8 mouse cellular contexts compared by ENCODE assay signal in the genomic region with DNA sequence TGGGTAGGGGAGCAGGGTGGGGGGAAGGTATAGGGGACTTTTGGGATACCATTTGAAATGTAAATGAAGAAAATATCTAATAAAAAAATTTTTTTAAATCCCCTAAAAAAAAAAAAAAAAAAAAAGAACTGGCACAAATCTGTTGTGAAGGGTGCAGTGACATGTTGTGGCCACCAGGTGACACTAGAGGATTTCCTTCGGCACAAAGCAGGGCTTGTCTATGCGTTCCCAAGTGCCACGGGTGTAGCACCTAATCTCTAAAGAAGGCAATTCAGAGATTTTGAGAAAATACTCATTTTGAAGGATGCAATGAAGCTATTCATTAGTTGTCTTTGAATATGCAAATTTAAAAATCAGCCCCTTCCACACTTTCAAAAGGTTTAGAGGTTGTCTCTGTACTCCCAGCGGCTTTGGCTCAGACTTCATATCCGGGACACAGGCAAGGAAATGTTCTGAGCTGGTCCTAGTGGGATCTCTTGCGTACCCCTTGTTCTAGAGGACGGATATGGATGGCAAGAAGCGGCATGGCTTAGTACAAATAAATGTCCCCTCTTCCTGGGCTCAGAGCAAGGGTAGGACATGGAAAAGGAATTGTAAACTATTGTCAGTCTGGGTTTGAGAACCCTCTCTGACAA. TPM values are rescaled to one million over a fixed set of nuclear protein-coding genes. Genes with fewer than 3 reads are reported as not detected.
A peak's percentile ranks its signal among the peaks of the same experiment; 100 is the strongest.
DNase-seq lines count a peak whose midpoint lies in the region; ATAC-seq and TF ChIP-seq lines count a peak whose summit lies in the region.

No protein-coding gene starts in this region.

- TF ChIP-seq POLR2A in cortical plate, adult 2 months (IDR thresholded peaks at IDR 0.05; ENCODE audit: extremely low read depth, insufficient read depth, low read length) = no peak

- ATAC-seq in heart, postnatal 0 days (ENCODE audit: insufficient read depth, low read depth) = no peak

- no peaks in the 10 kb centered on the region for H3K4me1 ChIP-seq in cortical plate, adult 2 months (ENCODE audit: control insufficient read depth, insufficient read depth, low read length)
- H3K4me1 ChIP-seq in heart, postnatal 0 days (ENCODE audit: control insufficient read depth, insufficient read depth) = no peaks in the 10 kb centered on the region

- no peak for TF ChIP-seq EP300 in heart, postnatal 0 days (IDR thresholded peaks at IDR 0.05; ENCODE audit: low read depth)

- TF ChIP-seq CTCF in cortical plate, adult 2 months (IDR thresholded peaks at IDR 0.05; ENCODE audit: extremely low read depth, insufficient read depth, low read length) = peak; percentile 96
- TF ChIP-seq CTCF in heart, postnatal 0 days (IDR thresholded peaks at IDR 0.05; ENCODE audit: low read depth) = peak; percentile 92

- peak; percentile 22 to 42 for DNase-seq in CD8-positive naive resting alpha-beta T cell, adult 2 months (ENCODE audit: low read depth in 2 of 2, low spot score in 2 of 2)
- peak; percentile 71 for DNase-seq in ZHBTc4 (ENCODE audit: low read depth, low spot score)
- DNase-seq in heart, postnatal 0 days (ENCODE audit: low spot score) = peak; percentile 34
- DNase-seq in layer of hippocampus, adult 8-10 months (ENCODE audit: low spot score in 2 of 2) = peak; percentile 44 to 64
- DNase-seq in lung, postnatal 36 days = peak; percentile 80
- peak; percentile 74 for DNase-seq in retina, postnatal 1 day
- DNase-seq in yolk sac, embryonic 10.5 days (ENCODE audit: low spot score) = peak; percentile 27

- no peaks in the 10 kb centered on the region for H3K36me3 ChIP-seq in heart, postnatal 0 days (replicated peaks; ENCODE audit: control insufficient read depth, insufficient read depth, low read length)

- 0 out of 2 replicates have a peak, but pooled peaks cover 4% of the 10 kb centered on the region for H3K27me3 ChIP-seq in heart, postnatal 0 days (ENCODE audit: control insufficient read depth, insufficient read depth, low read length)

- no peak overlapping the region for H3K4me3 ChIP-seq in cortical plate, adult 2 months (ENCODE audit: insufficient read depth, low read length)
- H3K4me3 ChIP-seq in heart, postnatal 0 days (ENCODE audit: low read depth, low read length) = no peak overlapping the region

- no peaks in the 10 kb centered on the region for H3K9me3 ChIP-seq in heart, postnatal 0 days (replicated peaks; ENCODE audit: control insufficient read depth, low read length)

- WGBS in heart, postnatal 0 days = 42% methylated on average over 8 of the region's 8 CpGs

- H3K9ac ChIP-seq in heart, postnatal 0 days (replicated peaks; ENCODE audit: low read depth, low read length) = no peak overlapping the region

- no peak overlapping the region for H3K27ac ChIP-seq in cortical plate, adult 2 months (ENCODE audit: insufficient read depth, low read length)
- H3K27ac ChIP-seq in heart, postnatal 0 days (ENCODE audit: low read depth) = no peak overlapping the region

- no peak overlapping the region for H3K4me2 ChIP-seq in heart, postnatal 0 days (ENCODE audit: low read depth, low read length)

RNA-seq across cellular contexts. Expression of a gene that starts 29.8 kb away (rescaled TPM):
- 14.2 and 14.7 TPM in 2 replicates for polyA plus RNA-seq in cortical plate, adult 2 months (2012; rRNA removed)
- 9.8 and 20.1 TPM in 2 replicates for total RNA-seq in heart, postnatal 0 days (2014; rRNA removed; ENCODE audit: low replicate concordance)
- 6.6 and 7.7 TPM in 2 replicates for polyA plus RNA-seq in heart, postnatal 0 days (2015; fragmentation: Nextera tagmentation; extraction: Ambion mirVana)
- 10 to 100 TPM in 2 of 4 experiments, 1 to 10 TPM in 2; 9.8 to 15.4 (median 12.1) TPM for total RNA-seq in layer of hippocampus, adult 8-10 months (2022)

RNA-seq across cellular contexts. Expression of a gene that starts 30.4 kb away (rescaled TPM):
- polyA plus RNA-seq in cortical plate, adult 2 months (2012; rRNA removed) = 7.4 and 9.8 TPM in 2 replicates
- total RNA-seq in heart, postnatal 0 days (2014; rRNA removed; ENCODE audit: low replicate concordance) = 9.8 and 42.1 TPM in 2 replicates
- polyA plus RNA-seq in heart, postnatal 0 days (2015; fragmentation: Nextera tagmentation; extraction: Ambion mirVana) = 12.7 and 16.9 TPM in 2 replicates
- total RNA-seq in layer of hippocampus, adult 8-10 months (2022) = 1 to 10 TPM; 1.3 to 5.8 (median 3.7) TPM

Comparison
In these comparisons a context has a peak if more than half of its experiments do, and no peak if none do; other contexts are left out.
1. DNase-seq: peak in every context shown above with its lines; median percentile 80 in lung, postnatal 36 days; 74 in retina, postnatal 1 day; 71 in ZHBTc4; 54 in layer of hippocampus, adult 8-10 months; 34 in heart, postnatal 0 days; 32 in CD8-positive naive resting alpha-beta T cell, adult 2 months; 27 in yolk sac, embryonic 10.5 days.